Mouse (Mus musculus): Measurements from ENCODE around the gene Timm9.

GRCm38 (mm10) chr12:71148801-71149200 lies 12.3 kb upstream of the Timm9 start:
- TF ChIP-seq HCFC1 (IDR thresholded peaks at IDR 0.05; ENCODE audit: borderline replicate concordance, insufficient read depth, low read length) (no peak), MAFK (IDR thresholded peaks at IDR 0.05; ENCODE audit: insufficient read depth, low read depth, low read length) (no peak), ZC3H11A (IDR thresholded peaks at IDR 0.05; ENCODE audit: borderline replicate concordance, low read depth, low read length) (no peak), CHD2 (IDR thresholded peaks at IDR 0.05; ENCODE audit: low read depth, low read length) (no peak)
